Mouse (Mus musculus) midbrain, embryonic 15.5 days (tissue): ENCODE results near the gene Agfg2. TPM values are rescaled to one million over a fixed set of nuclear protein-coding genes. Genes with fewer than 3 reads are reported as not detected.

Experiments
- polyA plus RNA-seq: library from polyadenylated mRNA; unstranded; fragments of >200 nt; fragmentation: Nextera tagmentation; extraction: Ambion mirVana; gene quantifications from 2 replicates; pipeline ENCODE4 v1.2.1, GENCODE M21; 2015

The Agfg2 gene
- polyA plus RNA-seq, 1 experiment from 2014 or later: 18.3 TPM

Other genes starting within 250 kb of the Agfg2 start
- 0.50 and 0.51 TPM in 2 replicates for gene Zan, start 207.7 kb downstream of the Agfg2 start, polyA plus RNA-seq
- gene Pop7, start 182.2 kb downstream of the Agfg2 start, polyA plus RNA-seq: 77.7 and 82.1 TPM in 2 replicates
- gene Gigyf1, start 166.2 kb downstream of the Agfg2 start, polyA plus RNA-seq: 20.2 and 23.5 TPM in 2 replicates
- gene Epo, start 151.5 kb downstream of the Agfg2 start, polyA plus RNA-seq: not detected in 2 replicates
- 525 and 570 TPM in 2 replicates for gene Gnb2, start 151.2 kb downstream of the Agfg2 start, polyA plus RNA-seq
- 339 and 342 TPM in 2 replicates for gene Actl6b, start 131.2 kb downstream of the Agfg2 start, polyA plus RNA-seq
- 6.2 and 7.9 TPM in 2 replicates for gene Tfr2, start 114.9 kb downstream of the Agfg2 start, polyA plus RNA-seq
- 66.9 and 68.2 TPM in 2 replicates for gene Mospd3, start 83.7 kb downstream of the Agfg2 start, polyA plus RNA-seq
- 15.1 and 16.7 TPM in 2 replicates for gene Pcolce, start 70.9 kb downstream of the Agfg2 start, polyA plus RNA-seq
- gene Fbxo24, start 55.7 kb downstream of the Agfg2 start, polyA plus RNA-seq: 0.13 and 0.17 TPM in 2 replicates
- 18.8 and 19.1 TPM in 2 replicates for gene Lrch4, start 55.6 kb downstream of the Agfg2 start, polyA plus RNA-seq
- 11.3 and 11.8 TPM in 2 replicates for gene Gm20605, start 55.6 kb downstream of the Agfg2 start, polyA plus RNA-seq
- 4.8 and 6.8 TPM in 2 replicates for gene Sap25, start 43.4 kb downstream of the Agfg2 start, polyA plus RNA-seq
- 0.09 and 0.17 TPM in 2 replicates for gene Irs3, start 39.0 kb downstream of the Agfg2 start, polyA plus RNA-seq
- gene Nyap1, start 56.9 kb upstream of the Agfg2 start, polyA plus RNA-seq: 58.6 and 61.2 TPM in 2 replicates
- 58.0 and 59.8 TPM in 2 replicates for gene Tsc22d4, start 61.0 kb upstream of the Agfg2 start, polyA plus RNA-seq
- gene Ppp1r35, start 94.1 kb upstream of the Agfg2 start, polyA plus RNA-seq: 37.3 and 45.0 TPM in 2 replicates
- 10.7 and 10.8 TPM in 2 replicates for gene Mepce, start 102.9 kb upstream of the Agfg2 start, polyA plus RNA-seq
- gene Zcwpw1, start 103.1 kb upstream of the Agfg2 start, polyA plus RNA-seq: 10.5 and 11.9 TPM in 2 replicates
- gene Pilra, start 151.6 kb upstream of the Agfg2 start, polyA plus RNA-seq: 0.17 TPM in 1 of 2 replicates, not detected in the other
- not detected in 2 replicates for gene Pilrb1, start 173.4 kb upstream of the Agfg2 start, polyA plus RNA-seq
- not detected in 2 replicates for gene Pilrb2, start 187.1 kb upstream of the Agfg2 start, polyA plus RNA-seq
- not detected in 2 replicates for gene Cyp3a13, start 236.9 kb upstream of the Agfg2 start, polyA plus RNA-seq